Comparison of ENCODE assay signal across 8 mouse cellular contexts in the genomic region with DNA sequence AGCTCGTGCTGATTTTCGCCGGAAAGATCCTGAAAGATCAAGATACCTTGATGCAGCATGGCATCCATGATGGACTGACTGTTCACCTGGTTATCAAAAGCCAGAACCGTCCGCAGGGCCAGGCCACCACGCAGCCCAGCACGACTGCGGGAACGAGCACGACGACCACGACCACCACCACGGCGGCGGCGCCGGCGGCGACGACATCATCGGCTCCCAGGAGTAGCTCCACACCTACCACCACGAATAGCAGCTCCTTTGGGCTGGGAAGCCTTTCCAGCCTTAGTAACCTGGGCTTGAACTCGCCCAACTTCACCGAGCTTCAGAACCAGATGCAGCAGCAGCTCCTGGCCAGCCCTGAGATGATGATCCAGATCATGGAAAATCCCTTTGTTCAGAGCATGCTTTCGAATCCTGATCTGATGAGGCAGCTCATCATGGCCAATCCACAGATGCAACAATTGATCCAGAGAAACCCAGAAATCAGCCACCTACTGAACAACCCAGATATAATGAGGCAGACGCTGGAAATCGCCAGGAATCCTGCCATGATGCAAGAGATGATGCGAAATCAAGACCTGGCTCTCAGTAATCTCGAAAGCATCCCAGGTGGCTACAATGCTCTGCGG. TPM values are rescaled to one million over a fixed set of nuclear protein-coding genes. Genes with fewer than 3 reads are reported as not detected.
DNase-seq lines count a peak whose midpoint lies in the region; ATAC-seq and TF ChIP-seq lines count a peak whose summit lies in the region.

No protein-coding gene starts in this region.

- no peaks in the 10 kb centered on the region for H3K27me3 ChIP-seq in forebrain, postnatal 0 days (ENCODE audit: insufficient read depth, low read length)
- H3K27me3 ChIP-seq in intestine, embryonic 15.5 days (replicated peaks), result no peaks in the 10 kb centered on the region
- H3K27me3 ChIP-seq in liver, embryonic 12.5 days (replicated peaks), result no peaks in the 10 kb centered on the region
- no peaks in the 10 kb centered on the region for H3K27me3 ChIP-seq in neural tube, embryonic 14.5 days (ENCODE audit: control insufficient read depth, insufficient read depth, low read length)

- intact Hi-C loops in heart, postnatal 25 days (cut with DNase I), result loop anchor here (5.0 to 10.0 kb wide), 2 partner anchors 224 to 464 kb away; a partner anchor contains a TSS

- H3K4me3 ChIP-seq in forebrain, postnatal 0 days (ENCODE audit: low read depth, low read length), result peak overlapping the region; percentile 50
- peak overlapping the region; percentile 56 for H3K4me3 ChIP-seq in intestine, embryonic 15.5 days (replicated peaks)
- H3K4me3 ChIP-seq in liver, embryonic 12.5 days, result peak overlapping the region; percentile 68
- peak overlapping the region; percentile 58 for H3K4me3 ChIP-seq in neural tube, embryonic 14.5 days (ENCODE audit: low read depth, low read length)

- peak overlapping the region; percentile 64 for H3K4me2 ChIP-seq in forebrain, postnatal 0 days (ENCODE audit: low read depth)
- H3K4me2 ChIP-seq in intestine, embryonic 15.5 days (replicated peaks), result peak overlapping the region; percentile 70
- H3K4me2 ChIP-seq in liver, embryonic 12.5 days, result peak overlapping the region; percentile 83
- H3K4me2 ChIP-seq in neural tube, embryonic 14.5 days (ENCODE audit: low read depth, low read length), result peak overlapping the region; percentile 63

- 38% methylated on average over 30 of the region's 30 CpGs for WGBS in forebrain, postnatal 0 days
- 17% methylated on average over 30 of the region's 30 CpGs for WGBS in intestine, embryonic 15.5 days
- 16% methylated on average over 30 of the region's 30 CpGs for WGBS in liver, embryonic 12.5 days (ENCODE audit: insufficient replicate concordance)
- WGBS in neural tube, embryonic 14.5 days, result 23% methylated on average over 22 of the region's 30 CpGs

- TF ChIP-seq CTCF in forebrain, postnatal 0 days (IDR thresholded peaks at IDR 0.05; ENCODE audit: low read depth), result no peak

- H3K9me3 ChIP-seq in forebrain, postnatal 0 days (ENCODE audit: low read length), result no peaks in the 10 kb centered on the region
- no peaks in the 10 kb centered on the region for H3K9me3 ChIP-seq in intestine, embryonic 15.5 days
- H3K9me3 ChIP-seq in liver, embryonic 12.5 days (replicated peaks), result no peaks in the 10 kb centered on the region
- H3K9me3 ChIP-seq in neural tube, embryonic 14.5 days (ENCODE audit: control insufficient read depth, low read length), result no peaks in the 10 kb centered on the region

- H3K4me1 ChIP-seq in forebrain, postnatal 0 days (ENCODE audit: insufficient read depth), result no peaks in the 10 kb centered on the region
- 0 out of 2 replicates have a peak, but pooled peaks cover 4% of the 10 kb centered on the region for H3K4me1 ChIP-seq in intestine, embryonic 15.5 days (replicated peaks)
- H3K4me1 ChIP-seq in liver, embryonic 12.5 days, result peaks cover 12% of the 10 kb centered on the region
- H3K4me1 ChIP-seq in neural tube, embryonic 14.5 days (ENCODE audit: control insufficient read depth, insufficient read depth, low read length), result no peaks in the 10 kb centered on the region

- peak; percentile 16 for ATAC-seq in forebrain, postnatal 0 days
- ATAC-seq in intestine, embryonic 15.5 days, result peak; percentile 8
- no peak for ATAC-seq in liver, embryonic 12.5 days
- peak; percentile 35 for ATAC-seq in neural tube, embryonic 14.5 days (ENCODE audit: low read depth)

- peak overlapping the region; percentile 97 for H3K27ac ChIP-seq in forebrain, postnatal 0 days (ENCODE audit: low read depth, low read length)
- H3K27ac ChIP-seq in intestine, embryonic 15.5 days, result peak overlapping the region; percentile 94
- H3K27ac ChIP-seq in liver, embryonic 12.5 days, result peak overlapping the region; percentile 88
- H3K27ac ChIP-seq in neural tube, embryonic 14.5 days (ENCODE audit: low read depth, low read length), result peak overlapping the region; percentile 92

- H3K9ac ChIP-seq in forebrain, postnatal 0 days, result peak overlapping the region; percentile 78
- H3K9ac ChIP-seq in intestine, embryonic 15.5 days, result peak overlapping the region; percentile 68
- peak overlapping the region; percentile 78 for H3K9ac ChIP-seq in liver, embryonic 12.5 days
- peak overlapping the region; percentile 86 for H3K9ac ChIP-seq in neural tube, embryonic 14.5 days (replicated peaks; ENCODE audit: low read depth, low read length)

- DNase-seq in heart, adult 11 months, result peak; percentile 77
- no peak for DNase-seq in heart, postnatal 25 days (ENCODE audit: low spot score)
- peak; percentile 30 for DNase-seq in adipocyte (ENCODE audit: low spot score)
- DNase-seq in forebrain, postnatal 0 days, result peak; percentile 63
- no peak for DNase-seq in spleen, adult 12 weeks (ENCODE audit: low spot score)

- H3K36me3 ChIP-seq in forebrain, postnatal 0 days (ENCODE audit: insufficient read depth), result no peaks in the 10 kb centered on the region
- H3K36me3 ChIP-seq in intestine, embryonic 15.5 days, result no peaks in the 10 kb centered on the region
- H3K36me3 ChIP-seq in liver, embryonic 12.5 days, result no peaks in the 10 kb centered on the region
- no peaks in the 10 kb centered on the region for H3K36me3 ChIP-seq in neural tube, embryonic 14.5 days (ENCODE audit: control insufficient read depth, insufficient read depth, low read length)

RNA-seq across cellular contexts. Expression of a gene that starts 0.8 kb away (rescaled TPM):
- total RNA-seq in heart, postnatal 25 days (2021), result 10 to 100 TPM; 22.7 to 26.5 TPM
- total RNA-seq in forebrain, postnatal 0 days (2014; rRNA removed), result 52.2 and 87.1 TPM in 2 replicates
- polyA plus RNA-seq in forebrain, postnatal 0 days (2015; fragmentation: Nextera tagmentation; extraction: Ambion mirVana), result 41.2 and 53.9 TPM in 2 replicates
- 18.5 and 19.9 TPM in 2 replicates for polyA plus RNA-seq in intestine, embryonic 15.5 days (2015; fragmentation: Nextera tagmentation; extraction: Ambion mirVana)
- polyA plus RNA-seq in liver, embryonic 12.5 days (2016; fragmentation: Nextera tagmentation; extraction: Ambion mirVana), result 7.6 and 7.9 TPM in 2 replicates
- 64.0 and 64.3 TPM in 2 replicates for polyA plus RNA-seq in neural tube, embryonic 14.5 days (2014; fragmentation: Nextera tagmentation; extraction: Ambion mirVana)

RNA-seq across cellular contexts. Expression of a gene that starts 59.6 kb away (rescaled TPM):
- total RNA-seq in heart, postnatal 25 days (2021), result not detected
- total RNA-seq in forebrain, postnatal 0 days (2014; rRNA removed), result not detected in 2 replicates
- polyA plus RNA-seq in forebrain, postnatal 0 days (2015; fragmentation: Nextera tagmentation; extraction: Ambion mirVana), result not detected in 2 replicates
- polyA plus RNA-seq in intestine, embryonic 15.5 days (2015; fragmentation: Nextera tagmentation; extraction: Ambion mirVana), result not detected in 2 replicates
- not detected in 2 replicates for polyA plus RNA-seq in liver, embryonic 12.5 days (2016; fragmentation: Nextera tagmentation; extraction: Ambion mirVana)
- not detected in 2 replicates for polyA plus RNA-seq in neural tube, embryonic 14.5 days (2014; fragmentation: Nextera tagmentation; extraction: Ambion mirVana)

Comparison
In these comparisons a context has a peak if more than half of its experiments do, and no peak if none do; other contexts are left out.
1. DNase-seq: peak in heart, adult 11 months (single experiment), adipocyte (single experiment) and forebrain, postnatal 0 days (single experiment); none in heart, postnatal 25 days (single experiment) and spleen, adult 12 weeks (single experiment).
2. Peak in every context shown above with its lines, with median percentiles within 50 percentile points of each other: H3K27ac ChIP-seq, H3K4me2 ChIP-seq, H3K4me3 ChIP-seq and H3K9ac ChIP-seq.